Mouse (Mus musculus) liver, embryonic 14.5 days (tissue): ENCODE results near the gene Ankrd55. TPM values are rescaled to one million over a fixed set of nuclear protein-coding genes. Genes with fewer than 3 reads are reported as not detected.

ENCODE experiments used
- ATAC-seq: fragments of 200-750 bp; cut with Nextera tagmentation; 2 replicates; pipeline ENCODE4 v1.8.0; 2017; ENCODE audit warnings: moderate number of reproducible peaks, mild to moderate bottlenecking, moderate library complexity; ENCODE audit not compliant: insufficient read depth
- DNase-seq, 3 experiments: peaks; one replicate each; pipeline ENCODE4 v3.0.0-alpha.2; 2012 to 2013; ENCODE audit warnings: low read depth in 3 of 3, low spot score in 3 of 3
- H3K27ac ChIP-seq: fragments of 300-500 bp; sonication (generic); 2 replicates; pipeline ENCODE4 v1.5.1; 2014; ENCODE audit warnings: moderate library complexity, mild to moderate bottlenecking, control low read depth, inconsistent platforms
- H3K27me3 ChIP-seq: fragments of 300-500 bp; sonication (generic); 2 replicates; pipeline ENCODE4 v1.6.1; 2014; ENCODE audit warnings: mild to moderate bottlenecking, low read length, moderate library complexity; ENCODE audit not compliant: control insufficient read depth, insufficient read depth
- H3K36me3 ChIP-seq: fragments of 300-500 bp; sonication (generic); replicated peaks from 2 replicates; pipeline ENCODE4 v1.6.1; 2014; ENCODE audit warnings: low read depth; ENCODE audit not compliant: control insufficient read depth, insufficient read depth
- H3K4me1 ChIP-seq, 2 experiments: fragments of 200-500 bp in 1 of 2; fragments of 300-500 bp in 1 of 2; sonication (generic) in 1 of 2; replicated peaks; 2 replicates each; pipeline ENCODE4 v1.6.1; 2012 to 2014; ENCODE audit warnings: antibody characterized with exemption in 1 of 2, inconsistent platforms in 1 of 2, low read length in 1 of 2; ENCODE audit not compliant: control insufficient read depth in 2 of 2, insufficient read depth in 2 of 2
- H3K4me2 ChIP-seq: fragments of 300-500 bp; sonication (generic); 2 replicates; pipeline ENCODE4 v1.6.1; 2014; ENCODE audit warnings: low read depth, mild to moderate bottlenecking, control low read depth, moderate library complexity
- H3K4me3 ChIP-seq, 2 experiments: fragments of 200-500 bp in 1 of 2; fragments of 300-500 bp in 1 of 2; sonication (generic) in 1 of 2; 2 replicates each; pipeline ENCODE4 v1.5.1; 2012 to 2014; ENCODE audit warnings: low read depth in 2 of 2, low read length in 2 of 2, mild to moderate bottlenecking in 2 of 2, control low read depth in 1 of 2, inconsistent platforms in 1 of 2, moderate library complexity in 1 of 2; ENCODE audit not compliant: insufficient read depth in 1 of 2
- H3K9ac ChIP-seq: fragments of 300-500 bp; sonication (generic); replicated peaks from 2 replicates; pipeline ENCODE4 v1.6.1; 2014; ENCODE audit warnings: mild to moderate bottlenecking, control low read depth, moderate library complexity
- H3K9me3 ChIP-seq: fragments of 300-500 bp; sonication (generic); 2 replicates; pipeline ENCODE4 v1.6.1; 2016; ENCODE audit warnings: low read length, mixed read lengths; ENCODE audit not compliant: control insufficient read depth
- CTCF ChIP-seq: IDR thresholded peaks from 2 replicates; pipeline ENCODE4 v1.5.1; 2016; ENCODE audit warnings: antibody characterized with exemption, low read depth, control low read depth
- EP300 ChIP-seq: IDR thresholded peaks from 2 replicates; pipeline ENCODE4 v1.6.1; 2016; ENCODE audit warnings: antibody characterized with exemption, low read depth
- WGBS: fragments of 180-500 bp; shearing (Covaris S2); extraction: QIAGEN DNeasy Blood & Tissue Kit; methylation state at CpG from one replicate; pipeline ENCODE4 v1.1.7; 2014; ENCODE audit not compliant: insufficient replicate concordance; 5-methylcytosine and 5-hydroxymethylcytosine counted together
- polyA plus RNA-seq, 2 experiments: library from polyadenylated mRNA; depleted of rRNA in 1 of 2; stranded (reverse) in 1 of 2; unstranded in 1 of 2; fragments of >200 nt; fragmentation: Nextera tagmentation in 1 of 2; extraction: Ambion mirVana in 1 of 2; gene quantifications; 2 replicates each; pipeline versions ENCODE4 v1.2.1 to v1.2.3; 2012 to 2014

Ankrd55 gene
- polyA plus RNA-seq, 2 experiments = 0.10 to 0.13 TPM

GRCm38 (mm10) chr13:112277544-112277943 is 10.7 kb upstream of the Ankrd55 start:
- ATAC-seq = no peak
- no peak overlapping the region for H3K4me3 ChIP-seq
- H3K4me1 ChIP-seq = 0 out of 4 replicates have a peak, but pooled peaks cover 0 to 3% of the 10 kb centered on the region in 2 experiments
- TF ChIP-seq CTCF = no peak
- no peak for TF ChIP-seq EP300
- WGBS = 20% methylated on average over 5 of the region's 5 CpGs
- no peaks in the 10 kb centered on the region for H3K27me3 ChIP-seq
- no peak overlapping the region for H3K27ac ChIP-seq
- H3K9me3 ChIP-seq = no peaks in the 10 kb centered on the region
- H3K36me3 ChIP-seq = no peaks in the 10 kb centered on the region
- no peak overlapping the region for H3K4me2 ChIP-seq
- H3K9ac ChIP-seq = no peak overlapping the region
- no peak for DNase-seq

- Histone ChIP-seq H3K4me2 (no peak overlapping the region), H3K9ac (no peak overlapping the region), H3K36me3 (no peaks in the 10 kb centered on the region), H3K27me3 (no peaks in the 10 kb centered on the region), H3K4me3 (no peak overlapping the region), H3K4me1 (0 out of 4 replicates have a peak, but pooled peaks cover 0 to 3% of the 10 kb centered on the region in 2 experiments), H3K9me3 (no peaks in the 10 kb centered on the region), H3K27ac (no peak overlapping the region)
- WGBS = 60% methylated on average over 7 of the region's 7 CpGs
- TF ChIP-seq EP300 (no peak), CTCF (no peak)
- ATAC-seq (no peak), DNase-seq (no peak)
Measured at GRCm38 (mm10) chr13:112278251-112278650, 10.0 kb upstream of the Ankrd55 start.

GRCm38 (mm10) chr13:112287135-112287534 is 1.1 kb upstream of the Ankrd55 start:
- no peak overlapping the region for H3K9ac ChIP-seq
- no peaks in the 10 kb centered on the region for H3K27me3 ChIP-seq
- WGBS = 57% methylated on average over 1 of the region's 1 CpGs
- DNase-seq (peak in 2 of 3 experiments; percentile 17 to 39), ATAC-seq (no peak)
- H3K36me3 ChIP-seq = no peaks in the 10 kb centered on the region
- TF ChIP-seq CTCF (no peak), EP300 (0 out of 2 replicates have a peak, but pooled peaks have one; percentile 32)
- H3K27ac ChIP-seq = no peak overlapping the region
- no peak overlapping the region for H3K4me2 ChIP-seq
- H3K4me1 ChIP-seq = peaks cover 0 to 6% of the 10 kb centered on the region in 2 experiments; a peak in 2 of 4 replicates
- H3K9me3 ChIP-seq = no peaks in the 10 kb centered on the region
- no peak overlapping the region for H3K4me3 ChIP-seq

GRCm38 (mm10) chr13:112287571-112288224 is 553 bp upstream of the Ankrd55 start:
- no peak for TF ChIP-seq CTCF
- no peak for TF ChIP-seq EP300
- WGBS = 41% methylated on average over 6 of the region's 6 CpGs

GRCm38 (mm10) chr13:112289338-112289737 is 1.1 kb downstream of the Ankrd55 start:
- Histone ChIP-seq H3K9ac (no peak overlapping the region), H3K9me3 (no peaks in the 10 kb centered on the region), H3K4me1 (peaks cover 0 to 6% of the 10 kb centered on the region in 2 experiments; a peak in 2 of 4 replicates), H3K36me3 (no peaks in the 10 kb centered on the region), H3K4me2 (no peak overlapping the region), H3K4me3 (no peak overlapping the region), H3K27me3 (no peaks in the 10 kb centered on the region), H3K27ac (no peak overlapping the region)
- ATAC-seq (no peak), DNase-seq (no peak)
- no peak for TF ChIP-seq CTCF
- no peak for TF ChIP-seq EP300
- WGBS = 61% methylated on average over 9 of the region's 9 CpGs

More at GRCm38 (mm10) chr13:112287571-112288224, 553 bp upstream of the Ankrd55 start:
- Histone ChIP-seq H3K4me2 (peak overlapping the region; percentile 38; the same call in 1 of the 2 replicates), H3K27me3 (no peaks in the 10 kb centered on the region), H3K4me3 (no peak overlapping the region), H3K36me3 (no peaks in the 10 kb centered on the region), H3K9me3 (no peaks in the 10 kb centered on the region), H3K9ac (no peak overlapping the region), H3K27ac (no peak overlapping the region), H3K4me1 (peaks cover 0 to 6% of the 10 kb centered on the region in 2 experiments; a peak in 2 of 4 replicates)
- peak in 1 of 3 experiments; percentile 5 for DNase-seq
- 0 out of 2 replicates have a peak, but pooled peaks have one; percentile 51 for ATAC-seq
